Mouse (Mus musculus) layer of hippocampus, adult 8-10 months (tissue): Measurements from ENCODE around the gene Ift122. TPM values are rescaled to one million over a fixed set of nuclear protein-coding genes. Genes with fewer than 3 reads are reported as not detected.

Source experiments
- DNase-seq, 2 experiments: peaks; one replicate each; pipeline ENCODE4 v3.0.0; 2022; ENCODE audit warnings: low spot score in 2 of 2
- total RNA-seq, 4 experiments: library from RNA; stranded (reverse); gene quantifications; 2 replicates each; pipeline ENCODE4 v1.2.4; 2022

Ift122 gene
- total RNA-seq, 4 experiments from 2014 or later, result 26.3 to 37.8 (median 30.0) TPM

- DNase-seq, result no peak
Measured at GRCm38 (mm10) chr6:115918615-115919014, 65.3 kb downstream of the Ift122 start.

DNA sequence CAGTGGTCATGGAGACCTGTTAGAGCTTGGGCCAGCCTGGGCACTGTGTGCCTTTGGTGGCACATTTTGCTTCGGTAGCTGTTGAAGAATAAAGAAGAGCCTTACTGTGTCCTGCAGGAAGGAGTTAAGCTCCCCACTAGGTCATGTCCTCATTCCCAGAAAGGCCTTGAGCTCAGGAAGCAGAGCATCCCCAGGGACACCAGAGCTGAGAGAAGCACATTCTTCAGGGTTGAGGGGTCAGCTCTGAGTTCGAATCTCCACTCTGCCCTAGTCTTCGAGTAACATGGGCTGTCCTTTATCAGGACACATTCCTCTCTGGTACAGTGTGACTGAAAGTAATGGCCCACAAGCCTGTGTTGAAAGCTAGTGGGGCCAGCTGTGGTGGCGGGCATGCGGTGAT is 66.6 kb downstream of the Ift122 start:
- DNase-seq, result no peak

GRCm38 (mm10) chr6:115924829-115925228 is 71.6 kb downstream of the Ift122 start:
- DNase-seq, result no peak

- no peak for DNase-seq
Measured at GRCm38 (mm10) chr6:115926416-115926815, 73.1 kb downstream of the Ift122 start.

DNA sequence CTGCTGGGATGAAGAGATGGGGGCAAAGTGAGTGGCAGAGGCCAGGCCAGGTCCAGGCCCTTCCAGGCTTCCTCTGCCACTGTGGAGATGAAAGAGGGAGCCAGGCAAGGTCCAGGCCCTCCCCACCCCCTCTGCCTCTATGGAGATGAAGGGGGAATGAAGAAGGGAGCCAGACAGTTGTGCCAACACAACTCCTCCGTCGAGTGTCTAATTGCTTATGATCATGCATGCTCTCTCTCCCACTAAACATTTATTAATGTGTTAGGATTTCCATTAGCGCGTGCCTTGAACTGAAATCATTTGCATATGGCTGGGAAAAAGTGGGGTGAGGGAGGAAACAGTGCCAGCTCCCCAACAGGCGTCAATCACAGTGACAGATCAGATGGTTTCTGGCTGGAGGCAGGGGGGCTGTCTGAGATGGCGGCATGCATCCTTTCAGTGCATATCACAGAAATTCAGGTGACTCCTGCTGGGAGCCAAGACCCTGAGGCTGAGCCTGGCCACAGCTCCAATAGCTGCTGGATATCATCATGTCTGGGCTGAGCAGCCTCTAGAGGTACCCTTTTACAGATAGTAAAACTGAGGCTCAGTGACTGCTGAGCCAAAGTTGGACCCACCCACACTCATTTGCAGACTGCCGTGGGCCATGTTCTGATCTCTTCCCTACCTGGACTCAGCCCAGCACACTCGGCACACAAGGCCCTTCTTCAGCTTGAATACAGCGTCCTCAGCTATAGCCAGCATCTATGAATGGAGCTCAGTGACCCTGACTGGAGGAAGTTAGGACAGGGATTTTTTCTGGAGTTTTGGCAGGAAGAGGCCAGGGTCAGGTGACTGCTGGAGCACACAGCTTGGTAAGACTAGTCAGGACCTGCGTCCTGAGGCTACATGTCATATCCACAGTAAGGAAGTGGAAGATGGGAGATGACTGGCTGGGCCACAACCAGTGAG is 74.3 kb downstream of the Ift122 start:
- no peak for DNase-seq

DNA sequence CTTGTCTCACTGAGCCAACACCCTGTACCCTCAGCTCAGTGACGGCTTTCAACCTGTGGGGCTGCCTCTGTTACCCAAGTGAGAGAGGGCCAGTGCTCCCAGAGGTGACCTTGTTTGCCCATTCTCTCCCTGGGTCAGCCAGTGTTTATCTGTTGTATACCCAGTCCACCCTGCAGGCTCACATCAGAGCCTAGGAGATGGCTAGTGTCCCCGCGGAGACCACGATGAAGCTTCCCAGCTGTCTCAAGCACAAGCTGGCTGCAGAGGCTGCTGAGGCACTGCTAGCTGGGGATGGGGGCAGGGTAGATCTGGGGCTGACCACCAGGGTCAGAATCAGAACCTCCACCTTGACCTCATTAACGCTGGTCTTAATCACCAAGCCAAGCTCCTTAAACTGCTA is 76.7 kb downstream of the Ift122 start:
- no peak for DNase-seq

GRCm38 (mm10) chr6:115931639-115932038 is 78.4 kb downstream of the Ift122 start, which contains the start of gene Rho:
Rho (plus strand) TSS chr6:115931748.
- no peak for DNase-seq

- no peak for DNase-seq
Measured at GRCm38 (mm10) chr6:115932391-115932790, 79.1 kb downstream of the Ift122 start.

GRCm38 (mm10) chr6:115935544-115935943 is 82.3 kb downstream of the Ift122 start:
- DNase-seq, result no peak

DNA sequence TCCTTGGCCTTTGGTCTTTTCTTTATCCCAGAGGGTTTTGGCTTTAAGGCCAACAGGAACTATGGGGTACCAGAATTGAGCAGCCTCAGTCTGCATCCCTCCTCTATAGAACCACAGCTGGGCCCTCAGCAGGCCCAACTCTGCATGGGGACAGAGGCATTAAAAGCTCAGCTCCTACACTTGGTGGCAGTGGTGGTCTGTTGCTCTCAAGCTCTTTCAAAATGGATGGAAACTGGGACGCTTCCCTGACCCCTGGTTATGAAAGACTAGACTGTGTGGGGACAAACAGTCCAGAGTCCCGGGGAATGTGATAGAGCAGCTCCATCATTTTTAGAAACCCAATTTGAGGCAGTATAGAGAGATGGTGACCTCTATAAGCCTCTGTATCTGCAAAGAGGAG is 84.7 kb downstream of the Ift122 start:
- DNase-seq, result no peak

GRCm38 (mm10) chr6:115938798-115939197 is 85.5 kb downstream of the Ift122 start:
- DNase-seq, result no peak

DNA sequence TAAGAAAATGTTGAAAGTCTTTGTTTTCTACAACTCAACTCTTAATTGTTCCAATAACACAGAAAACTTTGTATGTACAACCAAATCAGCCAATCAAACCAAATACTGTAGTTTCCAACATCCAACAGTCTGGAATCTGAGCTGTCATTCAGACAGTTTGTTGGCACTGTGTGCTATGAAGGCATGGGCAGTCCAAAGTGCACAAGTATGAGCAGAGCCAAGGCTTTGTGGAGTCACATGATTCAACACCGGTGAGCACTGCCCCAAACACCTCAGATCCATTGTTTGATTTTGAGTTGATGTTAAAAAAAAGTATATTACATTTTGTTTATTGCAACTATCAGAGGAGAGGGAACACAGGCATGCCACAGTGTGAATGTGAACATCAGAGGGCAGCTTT is 87.3 kb downstream of the Ift122 start:
- DNase-seq, result no peak

- no peak for DNase-seq
Measured at GRCm38 (mm10) chr6:115941128-115941527, 87.9 kb downstream of the Ift122 start.

DNA sequence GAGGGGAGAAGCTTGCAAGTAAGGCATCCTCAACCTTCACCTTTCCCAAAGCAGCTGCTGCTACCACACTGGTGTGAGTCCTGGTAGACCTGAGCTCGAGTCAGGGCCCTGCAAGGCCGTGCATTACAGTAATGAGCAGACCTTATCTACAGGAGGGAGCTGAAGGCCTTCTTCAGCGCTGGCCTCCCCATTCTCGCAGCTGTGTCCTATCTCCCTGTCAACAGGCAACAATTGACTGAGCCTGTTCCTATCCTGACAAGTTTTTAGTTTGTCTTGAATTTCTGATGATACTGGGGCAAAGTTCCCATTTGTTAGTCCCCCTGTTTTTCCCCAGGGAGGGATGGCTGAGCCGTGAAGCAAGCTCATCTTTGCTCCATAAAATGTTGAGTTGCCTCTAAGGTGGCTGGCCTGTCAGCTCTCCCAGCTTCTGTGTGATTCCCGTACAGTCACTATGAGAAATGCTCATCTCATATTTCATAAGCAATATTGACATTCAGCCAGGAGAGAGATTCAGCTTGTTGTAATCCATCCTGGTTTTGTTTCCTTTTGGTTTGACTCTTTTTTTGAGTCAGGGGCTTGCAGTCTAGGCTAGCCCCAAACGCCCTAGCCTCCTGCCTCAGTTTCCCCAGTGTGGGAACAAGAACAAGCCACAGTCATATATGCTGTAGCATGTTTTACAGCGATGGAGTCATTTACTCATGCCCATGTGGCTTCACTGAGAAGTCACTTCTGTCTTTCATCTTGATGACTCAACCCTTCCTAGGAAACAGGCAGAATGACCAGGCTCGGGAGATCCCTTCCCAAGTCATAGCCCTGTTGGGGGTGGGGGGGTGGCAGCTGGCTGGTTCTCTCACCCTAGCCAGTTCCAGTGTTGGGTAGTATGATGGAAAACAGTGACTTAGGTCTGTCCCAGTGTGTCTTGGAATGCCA is 90.5 kb downstream of the Ift122 start:
- DNase-seq, result no peak

GRCm38 (mm10) chr6:115944638-115945037 is 91.4 kb downstream of the Ift122 start, which contains the start of gene H1foo:
H1foo (plus strand) TSS chr6:115944938.
- DNase-seq, result no peak

DNA sequence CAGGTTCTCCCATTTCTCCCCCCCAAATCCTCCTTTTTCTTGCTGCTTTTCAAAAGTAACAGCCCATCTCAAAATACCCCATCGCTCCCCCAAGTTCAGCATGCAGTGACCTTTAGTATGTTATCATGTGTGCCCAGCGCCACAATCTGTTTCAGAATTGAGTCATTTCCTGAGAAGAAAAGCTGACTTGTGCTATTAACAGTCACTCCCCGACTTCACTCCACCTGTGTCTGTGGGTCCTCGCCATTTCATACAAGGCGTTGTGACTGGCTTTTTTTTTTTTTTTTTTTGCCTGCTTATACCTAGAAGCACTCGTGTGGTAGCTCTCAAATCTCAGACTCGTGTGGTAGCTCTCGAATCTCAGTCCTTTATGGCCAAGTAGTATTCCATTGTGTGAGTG is 92.4 kb downstream of the Ift122 start:
- DNase-seq, result no peak

DNA sequence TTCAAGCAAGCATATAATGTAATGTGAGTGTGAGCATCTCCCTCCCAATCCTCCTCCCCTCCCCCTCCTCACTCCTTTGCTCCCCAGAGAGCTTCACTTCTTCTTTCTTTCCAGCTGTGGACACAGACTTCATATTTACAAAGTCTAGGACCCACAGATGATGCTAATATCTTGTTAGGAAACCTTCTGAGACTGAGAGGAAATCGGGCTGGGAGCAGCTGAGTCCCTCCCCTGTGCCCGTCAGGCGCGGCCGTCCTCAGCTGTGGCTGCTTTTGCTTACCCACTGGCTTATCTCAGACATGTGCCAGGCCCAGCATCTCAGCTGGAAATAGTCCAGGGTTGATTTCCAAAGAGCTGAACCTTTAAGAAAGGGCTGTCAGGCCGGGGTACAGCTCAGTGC is 93.1 kb downstream of the Ift122 start:
- no peak for DNase-seq

- no peak for DNase-seq
Measured at GRCm38 (mm10) chr6:115954506-115955074, 101.3 kb downstream of the Ift122 start.

DNA sequence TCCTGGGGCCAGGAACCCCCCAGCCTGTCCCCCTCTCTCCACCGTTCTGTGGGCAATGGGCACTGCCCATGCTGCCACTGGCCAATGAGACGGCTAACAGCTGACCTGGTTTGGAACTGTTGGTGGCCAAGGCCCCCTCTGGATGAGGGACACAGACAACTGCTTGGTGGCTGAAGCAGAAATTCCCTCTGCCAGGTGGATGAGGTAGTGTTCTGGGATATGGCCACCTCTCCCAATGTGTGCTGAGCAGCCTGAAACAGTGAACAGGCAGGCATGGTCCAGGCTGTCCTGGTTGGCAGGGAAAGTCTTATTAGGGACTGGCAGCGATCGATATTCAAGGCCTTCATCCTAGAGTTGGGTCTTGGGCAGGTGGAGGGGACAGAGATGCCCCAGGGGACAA is 101.9 kb downstream of the Ift122 start:
- DNase-seq, result no peak

DNA sequence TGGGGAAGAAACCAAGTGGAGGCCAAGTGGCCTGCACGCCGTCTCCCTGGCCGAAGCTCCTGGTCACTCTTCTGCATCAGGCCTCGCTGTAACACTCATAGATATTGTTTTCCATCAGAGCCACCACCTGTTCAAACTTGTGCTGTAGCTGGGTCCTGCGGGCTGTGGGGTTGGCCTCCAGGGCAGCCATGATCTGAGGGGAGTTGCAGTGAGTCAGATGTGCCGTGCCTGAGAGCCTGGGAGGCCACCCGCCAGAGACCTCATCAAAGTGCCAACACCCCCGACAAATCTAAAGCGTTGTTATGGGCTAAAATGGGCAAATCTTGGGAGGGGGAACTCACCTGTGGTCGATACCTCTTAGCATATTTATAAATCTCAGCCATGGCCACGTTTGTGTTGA is 102.4 kb downstream of the Ift122 start:
- no peak for DNase-seq

- no peak for DNase-seq
Measured at GRCm38 (mm10) chr6:115956418-115956921, 103.2 kb downstream of the Ift122 start.
